Mouse (Mus musculus) stomach, embryonic 15.5 days (tissue): Measurements from ENCODE around the gene Vti1a. TPM values are rescaled to one million over a fixed set of nuclear protein-coding genes. Genes with fewer than 3 reads are reported as not detected.

Experiments
- ATAC-seq: fragments of 200-750 bp; cut with Nextera tagmentation; 2 replicates; pipeline ENCODE4 v1.8.0; 2017; ENCODE audit warnings: low read depth, moderate number of reproducible peaks, moderate TSS enrichment; ENCODE audit not compliant: insufficient read depth, low FRiP score
- H3K27ac ChIP-seq: fragments of 300-500 bp; sonication (generic); 2 replicates; pipeline ENCODE4 v1.5.1; 2015; ENCODE audit warnings: mild to moderate bottlenecking, inconsistent platforms
- H3K27me3 ChIP-seq: fragments of 300-500 bp; sonication (generic); replicated peaks from 2 replicates; pipeline ENCODE4 v1.6.1; 2015; ENCODE audit warnings: inconsistent platforms
- H3K36me3 ChIP-seq: fragments of 300-500 bp; sonication (generic); 2 replicates; pipeline ENCODE4 v1.6.1; 2015; ENCODE audit warnings: inconsistent platforms
- H3K4me1 ChIP-seq: fragments of 300-500 bp; sonication (generic); 2 replicates; pipeline ENCODE4 v1.6.1; 2015; ENCODE audit warnings: inconsistent platforms
- H3K4me2 ChIP-seq: fragments of 300-500 bp; sonication (generic); 2 replicates; pipeline ENCODE4 v1.6.1; 2015; ENCODE audit warnings: mild to moderate bottlenecking, inconsistent platforms
- H3K4me3 ChIP-seq: fragments of 300-500 bp; sonication (generic); replicated peaks from 2 replicates; pipeline ENCODE4 v1.5.1; 2015; ENCODE audit warnings: inconsistent platforms
- H3K9ac ChIP-seq: fragments of 300-500 bp; sonication (generic); 2 replicates; pipeline ENCODE4 v1.6.1; 2015; ENCODE audit warnings: inconsistent platforms
- H3K9me3 ChIP-seq: fragments of 300-500 bp; sonication (generic); 2 replicates; pipeline ENCODE4 v1.6.1; 2016; ENCODE audit warnings: inconsistent platforms
- WGBS: fragments of 180-500 bp; shearing (Covaris S2); methylation state at CpG from one replicate; pipeline ENCODE4 v1.1.7; 2015; 5-methylcytosine and 5-hydroxymethylcytosine counted together
- polyA plus RNA-seq: library from polyadenylated mRNA; unstranded; fragments of >200 nt; fragmentation: Nextera tagmentation; extraction: Ambion mirVana; gene quantifications from 2 replicates; pipeline ENCODE4 v1.2.1, GENCODE M21; 2015

Gene Vti1a
- polyA plus RNA-seq, 1 experiment from 2014 or later: 23.5 TPM

DNA sequence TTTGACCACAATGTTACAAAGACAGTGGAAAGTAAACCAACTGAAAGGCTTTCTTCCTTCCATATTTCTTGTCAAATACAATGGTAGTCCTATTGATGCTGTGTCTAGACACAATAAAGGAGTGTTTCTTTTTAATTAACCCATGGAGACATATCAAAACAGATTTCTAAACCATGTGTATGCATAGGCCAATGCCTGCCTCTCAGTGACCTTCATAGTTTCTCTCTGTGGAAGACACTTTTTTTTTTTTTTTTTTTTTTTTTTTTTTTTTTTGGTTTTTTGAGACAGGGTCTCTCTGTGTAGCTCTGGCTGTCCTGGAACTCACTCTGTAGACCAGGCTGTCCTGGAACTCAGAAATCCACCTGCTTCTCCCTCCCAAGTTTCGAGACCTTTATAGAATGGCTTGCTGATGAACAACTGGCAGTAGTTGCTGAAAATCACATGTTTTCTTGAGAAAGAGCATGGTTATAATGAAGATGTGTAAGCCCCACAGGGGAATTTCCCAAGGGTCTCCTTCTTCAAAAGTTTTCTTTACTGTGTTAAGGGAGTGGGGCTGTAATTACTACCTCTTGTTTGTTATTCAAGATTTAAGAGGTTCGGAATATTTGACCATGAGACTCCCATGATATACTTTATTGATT, 23.8 kb upstream of the Vti1a start:
- no peak overlapping the region for H3K4me2 ChIP-seq
- no peak overlapping the region for H3K27ac ChIP-seq
- no peak for ATAC-seq
- no peak overlapping the region for H3K9ac ChIP-seq
- H3K9me3 ChIP-seq: no peaks in the 10 kb centered on the region
- H3K4me3 ChIP-seq: no peak overlapping the region
- H3K4me1 ChIP-seq: no peaks in the 10 kb centered on the region
- H3K27me3 ChIP-seq: no peaks in the 10 kb centered on the region
- peaks cover 23% of the 10 kb centered on the region for H3K36me3 ChIP-seq
- 93% methylated on average over 2 of the region's 2 CpGs for WGBS

DNA sequence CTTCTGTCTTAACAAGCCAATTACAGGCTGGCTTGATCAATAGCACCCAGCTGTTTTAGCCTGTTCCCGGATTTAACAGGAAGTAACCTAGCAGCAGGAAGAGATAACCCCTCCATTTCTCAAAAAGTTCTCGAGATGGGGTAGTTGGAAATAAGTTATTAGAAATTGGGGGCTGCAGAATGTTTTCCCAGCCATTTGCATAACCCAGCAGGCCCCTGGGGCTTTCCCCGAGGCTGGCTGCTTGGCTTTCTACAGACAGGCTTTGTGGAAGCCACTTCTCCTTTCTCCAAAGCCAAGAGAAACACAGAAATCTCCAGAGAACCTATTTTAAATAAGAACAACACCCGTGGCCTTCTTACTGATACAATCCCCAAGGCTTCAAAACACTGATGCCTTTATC, 22.9 kb upstream of the Vti1a start:
- H3K27ac ChIP-seq: no peak overlapping the region
- no peaks in the 10 kb centered on the region for H3K27me3 ChIP-seq
- no peaks in the 10 kb centered on the region for H3K4me1 ChIP-seq
- ATAC-seq: no peak
- H3K36me3 ChIP-seq: peaks cover 29% of the 10 kb centered on the region
- H3K9me3 ChIP-seq: no peaks in the 10 kb centered on the region
- no peak overlapping the region for H3K9ac ChIP-seq
- 40% methylated on average over 4 of the region's 4 CpGs for WGBS
- H3K4me3 ChIP-seq: no peak overlapping the region
- no peak overlapping the region for H3K4me2 ChIP-seq

DNA sequence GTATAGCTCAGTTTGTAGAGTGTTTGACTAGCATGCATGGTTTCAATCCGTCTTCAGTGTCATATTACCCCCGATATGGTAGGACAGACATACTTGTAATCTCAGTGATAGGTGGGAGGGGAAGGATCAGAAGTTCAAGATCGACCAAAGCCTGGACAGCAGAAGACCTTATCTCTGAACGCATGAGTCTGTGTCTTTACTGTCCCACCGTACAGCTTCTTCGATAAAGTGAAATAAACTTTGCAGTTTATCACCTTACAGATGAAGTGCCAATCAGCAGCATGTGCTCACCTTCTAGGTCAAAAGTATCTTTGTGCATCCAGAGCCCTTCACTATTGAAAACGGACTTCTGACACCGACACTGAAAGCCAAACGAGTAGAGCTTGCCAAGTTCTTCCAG, 21.0 kb upstream of the Vti1a start:
- Histone ChIP-seq H3K36me3 (peaks cover 22% of the 10 kb centered on the region), H3K4me1 (no peaks in the 10 kb centered on the region), H3K27me3 (no peaks in the 10 kb centered on the region), H3K27ac (no peak overlapping the region), H3K9me3 (no peaks in the 10 kb centered on the region), H3K4me2 (no peak overlapping the region), H3K4me3 (no peak overlapping the region), H3K9ac (no peak overlapping the region)
- ATAC-seq: no peak
- 83% methylated on average over 9 of the region's 9 CpGs for WGBS

DNA sequence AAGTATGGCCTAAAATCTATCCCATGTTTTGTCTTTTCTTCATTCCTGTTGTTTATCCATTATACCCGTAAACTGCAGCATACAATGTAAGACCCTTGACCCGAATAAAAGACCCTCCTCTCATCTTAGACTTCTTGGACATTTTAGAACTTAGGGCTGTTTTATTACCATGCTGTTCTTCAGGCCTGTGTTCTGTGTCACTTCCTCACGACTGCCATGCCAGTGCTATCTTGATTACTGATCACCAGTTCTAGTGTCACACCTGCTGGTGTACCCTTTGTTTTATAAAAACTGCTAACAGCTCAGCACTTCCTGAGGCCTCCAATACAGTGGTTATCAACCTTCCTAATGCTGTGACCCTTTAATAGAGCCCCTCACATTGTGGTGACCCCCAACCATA, 20.5 kb upstream of the Vti1a start:
- peaks cover 25% of the 10 kb centered on the region for H3K36me3 ChIP-seq
- no peak overlapping the region for H3K9ac ChIP-seq
- H3K9me3 ChIP-seq: no peaks in the 10 kb centered on the region
- no peak overlapping the region for H3K4me3 ChIP-seq
- H3K4me2 ChIP-seq: no peak overlapping the region
- no peaks in the 10 kb centered on the region for H3K27me3 ChIP-seq
- 73% methylated on average over 3 of the region's 3 CpGs for WGBS
- H3K4me1 ChIP-seq: no peaks in the 10 kb centered on the region
- no peak for ATAC-seq
- H3K27ac ChIP-seq: no peak overlapping the region

DNA sequence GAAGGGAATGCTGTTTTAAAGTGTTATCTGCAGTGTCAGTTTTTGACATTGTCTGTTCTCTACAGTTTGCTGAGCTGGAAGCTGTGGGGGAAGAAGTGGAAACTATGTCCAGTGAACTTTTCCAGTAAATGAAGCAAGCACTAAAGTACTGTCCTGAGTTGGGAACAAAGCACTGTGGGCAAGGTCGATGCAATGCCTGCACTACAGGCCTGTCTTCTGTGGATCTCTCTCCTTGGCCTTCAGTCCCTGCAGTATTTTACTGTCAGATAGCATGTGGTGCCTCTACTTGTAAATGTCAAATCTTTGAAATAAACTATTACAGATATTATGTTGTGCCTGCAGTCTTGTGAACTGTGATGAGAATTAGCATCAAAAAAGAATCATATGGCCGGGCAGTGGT, 19.8 kb upstream of the Vti1a start:
- ATAC-seq: no peak
- 91% methylated on average over 2 of the region's 2 CpGs for WGBS
- no peak overlapping the region for H3K27ac ChIP-seq

DNA sequence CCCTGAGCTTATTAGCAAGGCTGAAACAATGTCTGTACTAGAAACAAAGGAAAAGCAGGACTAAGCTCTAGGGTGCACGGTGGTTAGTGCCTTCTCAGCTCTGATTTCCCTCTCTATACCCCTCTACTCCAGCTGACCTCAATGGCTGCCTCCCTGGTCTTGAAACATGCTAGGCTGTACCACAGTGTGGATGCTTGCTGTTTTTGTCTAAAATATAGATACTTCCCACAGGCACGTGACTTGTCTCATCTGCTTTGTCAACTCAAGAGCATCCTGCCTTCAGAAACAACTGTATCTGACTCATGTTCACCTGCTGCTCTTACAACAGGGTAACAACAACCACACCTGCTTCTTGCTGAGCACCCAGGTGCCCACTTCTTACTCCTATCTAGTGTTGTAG, 18.6 kb upstream of the Vti1a start:
- 86% methylated on average over 2 of the region's 2 CpGs for WGBS
- H3K9ac ChIP-seq: no peak overlapping the region
- no peaks in the 10 kb centered on the region for H3K9me3 ChIP-seq
- ATAC-seq: no peak
- H3K4me3 ChIP-seq: no peak overlapping the region
- H3K4me2 ChIP-seq: no peak overlapping the region
- no peaks in the 10 kb centered on the region for H3K27me3 ChIP-seq
- no peaks in the 10 kb centered on the region for H3K4me1 ChIP-seq
- peaks cover 40% of the 10 kb centered on the region for H3K36me3 ChIP-seq
- no peak overlapping the region for H3K27ac ChIP-seq

More for the DNA sequence above, 19.8 kb upstream of the Vti1a start:
- Histone ChIP-seq H3K4me3 (no peak overlapping the region), H3K4me2 (no peak overlapping the region), H3K27me3 (no peaks in the 10 kb centered on the region), H3K9me3 (no peaks in the 10 kb centered on the region), H3K36me3 (peaks cover 31% of the 10 kb centered on the region), H3K9ac (no peak overlapping the region), H3K4me1 (no peaks in the 10 kb centered on the region)

DNA sequence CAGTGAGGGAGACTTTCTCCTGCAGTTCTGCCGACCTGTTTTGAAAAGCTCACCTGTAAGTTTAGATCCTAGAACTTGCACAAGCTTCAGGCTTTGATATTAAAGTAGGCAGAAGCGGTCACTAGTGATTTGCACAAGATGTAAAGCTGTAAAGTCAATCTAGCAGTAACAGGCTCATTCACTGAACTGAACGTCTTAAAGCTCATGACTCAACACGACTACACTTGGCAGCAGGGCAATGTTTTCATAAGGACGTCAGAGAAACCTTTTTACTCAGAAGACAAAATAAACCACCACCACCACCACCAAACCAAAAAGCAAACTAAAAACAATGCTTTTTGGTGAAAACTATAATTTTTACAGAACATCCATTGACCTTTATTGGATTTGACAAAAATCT, 18.1 kb upstream of the Vti1a start:
- Histone ChIP-seq H3K9me3 (no peaks in the 10 kb centered on the region), H3K4me1 (no peaks in the 10 kb centered on the region), H3K27ac (no peak overlapping the region), H3K4me2 (no peak overlapping the region), H3K4me3 (no peak overlapping the region), H3K9ac (no peak overlapping the region), H3K27me3 (no peaks in the 10 kb centered on the region), H3K36me3 (peaks cover 42% of the 10 kb centered on the region)
- no peak for ATAC-seq
- 76% methylated on average over 5 of the region's 5 CpGs for WGBS

DNA sequence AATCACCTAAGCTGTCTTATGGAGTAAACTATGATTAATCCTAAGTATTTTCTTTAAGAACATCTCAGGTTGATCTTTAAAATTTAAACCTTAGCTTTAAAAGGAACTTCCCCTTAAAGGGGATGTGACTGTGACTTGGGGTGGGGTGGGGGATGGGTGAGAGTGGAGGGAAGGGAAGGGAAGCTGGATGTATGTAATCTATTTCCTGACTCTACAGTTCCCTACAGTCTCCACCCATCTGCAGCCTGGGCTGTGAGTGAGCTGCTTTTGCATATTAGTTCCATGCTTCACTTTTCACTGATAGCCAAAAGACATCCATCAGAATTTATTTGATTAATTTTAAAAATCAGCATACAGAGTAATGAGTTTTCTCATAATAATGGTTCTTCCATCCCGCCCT, 16.7 kb upstream of the Vti1a start:
- Histone ChIP-seq H3K9ac (no peak overlapping the region), H3K36me3 (peaks cover 51% of the 10 kb centered on the region), H3K4me3 (no peak overlapping the region), H3K27me3 (no peaks in the 10 kb centered on the region), H3K27ac (no peak overlapping the region), H3K9me3 (no peaks in the 10 kb centered on the region), H3K4me2 (no peak overlapping the region), H3K4me1 (no peaks in the 10 kb centered on the region)
- 82% methylated on average over 1 of the region's 1 CpGs for WGBS
- no peak for ATAC-seq

DNA sequence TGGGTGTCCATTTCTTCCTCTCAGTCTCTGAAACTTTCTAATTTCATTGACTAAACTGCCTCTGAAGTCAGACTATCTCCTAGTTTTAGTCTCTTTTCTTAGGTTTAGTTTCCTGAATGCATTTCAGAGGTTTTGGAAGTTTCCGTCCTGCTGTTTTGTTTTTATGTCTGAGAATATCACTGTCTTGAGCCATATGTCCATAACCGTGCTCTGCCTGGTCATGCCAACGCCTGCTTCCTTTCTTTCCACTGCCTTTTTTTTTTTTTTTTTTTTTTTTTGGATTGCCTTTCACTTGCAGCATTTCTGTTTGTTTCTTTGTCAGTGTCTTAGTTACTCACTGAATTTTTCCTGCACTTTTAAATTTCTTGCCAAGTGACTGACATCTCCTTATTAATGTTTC, 15.6 kb upstream of the Vti1a start:
- Histone ChIP-seq H3K27me3 (no peaks in the 10 kb centered on the region), H3K36me3 (peaks cover 45% of the 10 kb centered on the region), H3K9me3 (no peaks in the 10 kb centered on the region), H3K27ac (no peak overlapping the region), H3K9ac (no peak overlapping the region), H3K4me1 (no peaks in the 10 kb centered on the region), H3K4me2 (no peak overlapping the region), H3K4me3 (no peak overlapping the region)
- no peak for ATAC-seq
- 71% methylated on average over 3 of the region's 3 CpGs for WGBS

DNA sequence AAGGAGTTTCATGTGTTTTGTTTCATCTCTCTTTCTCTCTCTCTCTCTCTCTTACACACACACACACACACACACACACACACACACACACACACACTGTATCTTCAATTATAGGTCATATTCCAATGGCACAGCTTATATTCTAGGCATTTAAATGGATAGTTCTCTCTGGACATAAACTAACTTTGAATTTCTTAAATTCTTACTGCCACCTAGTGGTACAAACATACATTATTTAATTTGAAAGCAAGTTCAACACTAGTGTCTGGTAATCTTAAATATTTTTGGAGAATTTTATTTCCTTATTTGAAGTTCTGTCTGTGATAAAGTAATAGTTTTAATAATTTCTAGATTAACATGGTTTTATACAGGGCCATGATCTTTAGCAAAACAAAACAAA, 11.1 kb upstream of the Vti1a start:
- Histone ChIP-seq H3K4me1 (no peaks in the 10 kb centered on the region), H3K9ac (no peak overlapping the region), H3K4me2 (no peak overlapping the region), H3K4me3 (no peak overlapping the region), H3K9me3 (no peaks in the 10 kb centered on the region), H3K27ac (no peak overlapping the region), H3K27me3 (no peaks in the 10 kb centered on the region), H3K36me3 (peaks cover 45% of the 10 kb centered on the region)
- no peak for ATAC-seq

DNA sequence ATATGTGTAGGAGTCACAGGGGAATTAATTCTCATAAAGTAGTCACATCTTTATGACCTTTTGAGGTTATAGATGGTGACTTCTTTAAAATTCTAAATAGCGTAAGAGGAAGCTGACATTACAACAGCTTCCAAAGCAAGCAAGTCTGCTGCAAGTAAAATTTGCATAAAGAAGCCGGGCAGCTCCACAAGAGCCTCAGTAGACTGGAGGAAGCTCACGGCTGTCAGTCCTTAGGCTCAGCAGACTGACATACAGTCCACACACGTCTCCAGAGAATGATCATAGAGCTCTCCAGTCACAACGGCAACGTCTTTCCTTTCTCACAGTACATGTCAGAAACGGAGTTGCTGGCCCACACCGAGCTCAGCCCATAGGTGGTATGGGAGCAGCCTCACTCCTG, 4.2 kb upstream of the Vti1a start:
- WGBS: 85% methylated on average over 8 of the region's 8 CpGs

DNA sequence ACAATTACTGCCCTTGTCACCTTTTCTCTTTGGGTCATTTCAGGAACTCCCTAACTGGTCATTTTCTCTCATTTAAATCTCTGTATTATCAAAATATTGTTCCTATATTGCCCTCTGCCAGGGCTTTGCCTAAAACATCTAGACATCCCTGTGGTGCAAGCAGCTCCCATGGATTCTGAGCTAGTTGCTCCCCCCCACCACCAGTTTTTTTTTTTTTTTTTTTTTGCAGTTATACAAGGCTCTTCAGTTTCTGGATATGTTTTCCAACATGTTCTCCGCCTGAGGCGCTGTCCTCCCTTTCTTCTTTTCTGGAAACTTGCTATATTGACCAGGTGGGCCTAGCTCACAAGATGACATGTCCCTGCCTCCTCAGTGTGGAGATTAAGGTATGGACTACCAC, 2.4 kb upstream of the Vti1a start:
- H3K27me3 ChIP-seq: no peaks in the 10 kb centered on the region
- peaks cover 26% of the 10 kb centered on the region; the same call in 1 of the 2 replicates for H3K36me3 ChIP-seq
- H3K27ac ChIP-seq: no peak overlapping the region
- ATAC-seq: no peak
- H3K4me1 ChIP-seq: peaks cover 16% of the 10 kb centered on the region
- H3K9me3 ChIP-seq: no peaks in the 10 kb centered on the region
- WGBS: 91% methylated on average over 2 of the region's 2 CpGs
- H3K4me2 ChIP-seq: no peak overlapping the region
- H3K4me3 ChIP-seq: no peak overlapping the region
- no peak overlapping the region for H3K9ac ChIP-seq

More for the DNA sequence above, 4.2 kb upstream of the Vti1a start:
- Histone ChIP-seq H3K36me3 (peaks cover 30% of the 10 kb centered on the region; the same call in 1 of the 2 replicates), H3K9me3 (no peaks in the 10 kb centered on the region), H3K4me2 (no peak overlapping the region), H3K9ac (no peak overlapping the region), H3K4me3 (no peak overlapping the region), H3K27me3 (no peaks in the 10 kb centered on the region), H3K27ac (no peak overlapping the region), H3K4me1 (peaks cover 11% of the 10 kb centered on the region)
- ATAC-seq: no peak
